Mouse (Mus musculus) midbrain, embryonic 11.5 days (tissue): Measurements from ENCODE around the gene Cs. TPM values are rescaled to one million over a fixed set of nuclear protein-coding genes. Genes with fewer than 3 reads are reported as not detected.

Experiments used
- ATAC-seq: fragments of 200-750 bp; cut with Nextera tagmentation; 2 replicates; pipeline ENCODE4 v1.8.0; 2017; ENCODE audit warnings: moderate TSS enrichment, moderate library complexity; ENCODE audit not compliant: low FRiP score
- DNase-seq: peaks from one replicate; pipeline ENCODE4 v3.0.0; 2015; ENCODE audit warnings: low spot score; ENCODE audit errors: missing footprints
- H3K27ac ChIP-seq: fragments of 300-500 bp; sonication (generic); 2 replicates; pipeline ENCODE4 v1.5.1; 2014; ENCODE audit warnings: low read depth, low read length
- H3K27me3 ChIP-seq: fragments of 300-500 bp; sonication (generic); 2 replicates; pipeline ENCODE4 v1.6.1; 2014; ENCODE audit warnings: mild to moderate bottlenecking, low read length, moderate library complexity, mixed read lengths; ENCODE audit not compliant: control insufficient read depth, insufficient read depth
- H3K36me3 ChIP-seq: fragments of 300-500 bp; sonication (generic); 2 replicates; pipeline ENCODE4 v1.6.1; 2014; ENCODE audit warnings: mild to moderate bottlenecking, low read length, moderate library complexity, mixed read lengths; ENCODE audit not compliant: control insufficient read depth, insufficient read depth
- H3K4me1 ChIP-seq: fragments of 300-500 bp; sonication (generic); 2 replicates; pipeline ENCODE4 v1.6.1; 2014; ENCODE audit warnings: low read length; ENCODE audit not compliant: control insufficient read depth, insufficient read depth
- H3K4me2 ChIP-seq: fragments of 300-500 bp; sonication (generic); 2 replicates; pipeline ENCODE4 v1.6.1; 2014; ENCODE audit warnings: mild to moderate bottlenecking, moderate library complexity
- H3K4me3 ChIP-seq: fragments of 300-500 bp; sonication (generic); 2 replicates; pipeline ENCODE4 v1.5.1; 2014; ENCODE audit warnings: low read depth, low read length
- H3K9ac ChIP-seq: fragments of 300-500 bp; sonication (generic); 2 replicates; pipeline ENCODE4 v1.6.1; 2014; ENCODE audit warnings: low read length
- H3K9me3 ChIP-seq: fragments of 300-500 bp; sonication (generic); 2 replicates; pipeline ENCODE4 v1.6.1; 2016; ENCODE audit warnings: low read length; ENCODE audit not compliant: control insufficient read depth
- WGBS: fragments of 180-500 bp; shearing (Covaris S2); extraction: QIAGEN DNeasy Blood & Tissue Kit; methylation state at CpG from one replicate; pipeline ENCODE4 v1.1.7; 2014; 5-methylcytosine and 5-hydroxymethylcytosine counted together
- microRNA-seq: library from miRNA; unstranded; fragments of <30 nt; microRNA quantifications from one replicate; pipeline ENCODE4, GENCODE M21; 2017
- polyA plus RNA-seq: library from polyadenylated mRNA; unstranded; fragments of >200 nt; fragmentation: Nextera tagmentation; extraction: Ambion mirVana; gene quantifications from 2 replicates; pipeline ENCODE4 v1.2.1, GENCODE M21; 2014

The Cs gene
- polyA plus RNA-seq, 1 experiment from 2014 or later = 248 TPM

DNA sequence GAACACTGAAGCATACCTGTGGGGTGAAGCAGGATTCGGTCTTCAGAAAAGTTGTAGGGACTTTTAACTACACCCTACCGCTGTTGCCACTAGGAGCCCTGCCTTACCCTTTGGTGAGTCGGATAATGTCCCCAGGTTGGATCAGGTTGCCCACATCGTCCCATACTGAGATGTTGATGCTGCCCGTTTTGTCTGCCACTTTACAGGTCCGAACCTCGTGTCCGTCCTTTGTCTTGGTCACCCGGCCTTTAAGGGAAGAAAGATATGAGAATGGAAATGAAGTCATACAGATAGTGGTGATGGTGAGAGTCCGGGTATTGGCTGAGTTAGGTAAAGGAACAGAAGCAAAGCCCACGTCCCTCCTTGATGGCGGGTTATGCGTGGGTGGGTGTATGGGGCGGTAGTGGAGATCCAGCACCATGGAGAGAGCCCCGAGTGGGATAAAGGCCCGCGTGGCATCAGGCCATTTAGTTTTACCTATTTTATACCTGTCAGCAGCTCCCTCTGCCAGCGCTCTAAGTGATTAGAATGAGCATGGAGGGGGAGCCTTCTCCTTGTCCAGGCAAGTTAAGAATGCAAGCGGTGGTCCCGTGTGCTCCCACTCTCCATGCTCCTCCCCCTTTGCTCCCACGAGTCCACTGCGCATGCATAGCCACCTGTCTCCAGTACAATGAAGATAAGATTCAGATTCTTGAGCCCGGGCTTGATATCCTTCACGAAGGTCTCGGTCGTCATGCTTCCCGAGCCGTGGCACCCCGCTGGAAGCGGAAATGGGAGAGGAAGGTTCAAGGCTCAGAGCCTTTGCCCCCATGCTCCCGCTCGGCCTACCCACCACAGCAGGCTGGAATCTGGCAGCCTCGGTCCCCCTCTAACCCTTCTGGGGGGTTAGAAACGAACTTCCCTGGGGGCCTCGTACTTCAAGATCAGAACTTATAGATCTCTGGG lies 71.3 kb downstream of the Cs start:
- Histone ChIP-seq H3K36me3 (peaks cover 2% of the 10 kb centered on the region; the same call in 1 of the 2 replicates), H3K27me3 (no peaks in the 10 kb centered on the region), H3K9me3 (no peaks in the 10 kb centered on the region), H3K9ac (peak overlapping the region; percentile 94), H3K4me2 (peak overlapping the region; percentile 90), H3K4me1 (peaks cover 24% of the 10 kb centered on the region), H3K4me3 (peak overlapping the region; percentile 90), H3K27ac (peak overlapping the region; percentile 67)
- DNase-seq = peak; percentile 71
- peak; percentile 13 for ATAC-seq
- WGBS = 21% methylated on average over 35 of the region's 35 CpGs

DNA sequence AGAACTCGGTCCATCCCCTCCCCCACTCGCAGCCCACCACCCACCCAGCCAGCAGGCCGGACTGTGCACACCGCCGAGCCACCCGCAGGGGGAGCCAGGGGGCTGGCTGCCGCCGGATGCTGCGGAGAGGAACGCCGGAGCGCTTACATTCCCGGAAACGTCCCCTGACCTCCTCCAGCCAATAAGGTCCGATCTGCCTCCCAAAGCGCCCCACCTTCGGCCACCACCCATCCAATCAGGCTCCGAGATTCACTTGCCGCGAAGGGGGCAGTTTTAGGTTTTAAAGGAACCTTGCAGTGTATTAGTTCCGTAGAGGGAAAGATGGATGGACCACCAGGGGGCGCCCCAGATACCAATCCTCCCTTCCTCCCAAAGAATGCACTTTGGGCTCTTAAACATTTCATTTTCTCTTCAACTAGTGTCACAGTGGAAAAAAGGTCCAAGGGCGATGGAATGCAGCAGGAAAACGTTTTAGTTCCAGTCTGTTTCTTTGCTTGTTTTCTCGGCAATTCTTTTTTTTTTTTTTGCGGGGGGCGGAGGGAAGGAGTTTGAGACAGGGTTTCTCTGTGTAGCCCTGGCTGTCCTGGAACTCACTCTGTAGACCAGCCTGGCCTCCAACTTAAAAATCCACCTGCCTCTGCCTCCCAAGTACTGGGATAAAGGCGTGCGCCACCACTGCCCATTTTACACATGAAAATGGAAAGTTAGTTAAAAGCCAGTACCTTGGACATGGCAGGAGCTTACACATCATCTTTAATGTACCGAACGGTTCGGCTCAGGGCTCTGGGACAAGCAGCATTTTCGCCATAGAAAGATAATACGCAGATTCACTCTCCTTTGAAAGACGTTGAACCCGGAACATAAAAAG lies 72.4 kb downstream of the Cs start:
- peaks cover 2% of the 10 kb centered on the region; the same call in 1 of the 2 replicates for H3K36me3 ChIP-seq

DNA sequence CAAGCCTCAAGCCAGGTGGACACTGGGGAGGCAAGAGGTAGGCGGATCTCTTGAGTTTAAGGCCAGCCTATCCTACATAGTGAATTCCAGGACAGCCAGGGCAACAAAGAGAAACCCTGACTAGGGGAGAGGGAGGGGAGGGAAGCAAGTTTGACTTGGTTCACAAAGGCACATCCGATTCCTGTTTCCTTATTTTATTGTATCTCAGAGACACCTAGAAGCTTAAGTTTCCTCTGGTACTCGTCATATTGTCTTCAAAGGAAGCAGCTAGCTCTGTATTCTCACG lies 73.0 kb downstream of the Cs start:
- DNase-seq = no peak
- Histone ChIP-seq H3K9me3 (no peaks in the 10 kb centered on the region), H3K4me2 (peak overlapping the region; percentile 90), H3K27me3 (no peaks in the 10 kb centered on the region), H3K9ac (peak overlapping the region; percentile 88), H3K4me1 (peaks cover 24% of the 10 kb centered on the region), H3K36me3 (peaks cover 3% of the 10 kb centered on the region; the same call in 1 of the 2 replicates), H3K27ac (peak overlapping the region; percentile 84; the same call in 1 of the 2 replicates), H3K4me3 (peak overlapping the region; percentile 90)
- ATAC-seq = no peak
- 30% methylated on average over 4 of the region's 4 CpGs for WGBS

More for the DNA sequence above, 72.4 kb downstream of the Cs start:
- Histone ChIP-seq H3K9ac (peak overlapping the region; percentile 94), H3K4me1 (peaks cover 24% of the 10 kb centered on the region), H3K9me3 (no peaks in the 10 kb centered on the region), H3K4me2 (peak overlapping the region; percentile 90), H3K4me3 (peak overlapping the region; percentile 90), H3K27ac (peak overlapping the region; percentile 67), H3K27me3 (no peaks in the 10 kb centered on the region)
- WGBS = 6% methylated on average over 36 of the region's 36 CpGs
- DNase-seq (peak; percentile 99), ATAC-seq (peak; percentile 90)

DNA sequence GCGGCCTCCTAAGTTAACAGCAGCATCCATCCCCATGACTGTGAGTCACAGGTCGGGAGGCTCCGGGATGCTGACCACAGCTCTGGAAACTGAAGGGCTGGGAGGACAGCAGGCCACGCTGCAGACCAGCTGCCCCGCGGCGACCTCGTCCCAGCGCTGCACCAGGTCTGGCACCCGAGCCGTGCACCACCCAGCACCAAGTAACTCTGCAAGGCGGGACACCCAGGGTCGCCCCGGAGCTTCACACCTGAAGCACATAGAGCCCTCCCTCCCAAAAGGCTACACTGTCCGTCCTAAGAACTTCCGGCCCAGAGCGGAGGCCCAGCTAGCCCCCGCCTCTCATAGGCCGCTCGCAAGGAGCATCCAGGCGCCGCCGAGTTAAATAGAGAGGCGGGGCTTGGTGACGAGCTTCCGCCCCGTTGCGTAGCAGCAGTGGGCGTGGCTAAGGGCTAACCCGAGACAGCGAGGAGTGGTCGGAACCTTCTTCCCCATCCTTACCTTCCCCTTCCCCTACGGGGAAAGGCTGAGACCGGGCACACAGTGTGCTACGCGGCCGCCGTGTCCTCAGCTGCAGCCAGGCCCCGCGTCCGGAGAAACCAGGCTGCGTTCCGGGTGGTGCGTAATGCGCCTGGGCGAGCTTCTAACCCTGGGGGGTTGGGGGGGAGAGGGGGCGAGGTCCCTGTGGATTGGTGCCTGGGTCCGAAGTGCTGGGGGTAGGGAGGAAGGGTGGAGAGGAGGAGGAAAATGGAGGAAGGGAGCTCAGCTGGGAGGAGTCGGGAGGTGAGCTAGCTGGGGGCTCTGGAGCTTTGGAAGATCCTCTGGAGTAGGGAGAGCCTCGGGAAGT lies 73.9 kb downstream of the Cs start, which contains the start of the genes Nabp2 and Rnf41:
Gene Nabp2, minus strand, starts transcription at position 282 of the 844 bp plus-strand sequence.
Gene Rnf41, plus strand, starts transcription at position 447 of the 844 bp plus-strand sequence.
- ATAC-seq = peak; percentile 88
- Histone ChIP-seq H3K27me3 (no peaks in the 10 kb centered on the region), H3K4me3 (peak within 1 kb of the TSS; percentile 90), H3K4me2 (peak within 1 kb of the TSS; percentile 90), H3K27ac (peak within 1 kb of the TSS; percentile 84), H3K9ac (peak within 1 kb of the TSS; percentile 88), H3K36me3 (peaks cover 2% of the 10 kb centered on the region; the same call in 1 of the 2 replicates), H3K4me1 (peaks cover 24% of the 10 kb centered on the region), H3K9me3 (no peaks in the 10 kb centered on the region)
- peak; percentile 100 for DNase-seq
- WGBS = under 1% methylated on average over 50 of the region's 50 CpGs

DNA sequence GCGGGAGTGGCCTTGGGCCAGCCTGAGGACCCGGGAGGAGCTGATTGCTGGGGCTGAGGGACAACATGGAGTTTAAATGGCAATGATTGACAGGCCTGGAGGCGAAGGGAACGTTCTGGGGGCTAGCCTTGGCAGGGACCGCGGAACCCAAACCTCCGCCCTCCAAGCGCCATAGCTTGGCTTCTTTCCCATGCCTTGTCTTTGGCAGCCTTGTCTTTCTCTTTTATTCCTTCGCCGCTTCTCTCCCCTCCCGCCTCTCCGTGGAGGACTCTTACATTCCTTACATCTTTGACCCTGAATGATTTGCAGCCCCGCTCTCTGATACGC lies 74.5 kb downstream of the Cs start:
- Histone ChIP-seq H3K36me3 (peaks cover 2% of the 10 kb centered on the region; the same call in 1 of the 2 replicates), H3K9ac (peak overlapping the region; percentile 88), H3K9me3 (no peaks in the 10 kb centered on the region), H3K4me3 (peak overlapping the region; percentile 90), H3K27me3 (no peaks in the 10 kb centered on the region), H3K4me2 (peak overlapping the region; percentile 90), H3K4me1 (peaks cover 24% of the 10 kb centered on the region), H3K27ac (peak overlapping the region; percentile 84; the same call in 1 of the 2 replicates)
- ATAC-seq = no peak
- WGBS = 2% methylated on average over 14 of the region's 14 CpGs
- DNase-seq = no peak

Small RNA genes lying within 50 kb of the gene (microRNA-seq; reads per million reads assigned to microRNA genes)
- gene Gm25361 = not detected
- gene Gm26308 = not detected
- 0.76 reads per million for gene Mir6914
- 0.95 reads per million for gene Mir6915

Other genes starting within 250 kb of the Cs start
- 20.2 and 21.0 TPM in 2 replicates for gene Baz2a, start 246.2 kb upstream of the Cs start, polyA plus RNA-seq
- gene Rbms2, start 157.4 kb upstream of the Cs start, polyA plus RNA-seq = 19.7 TPM in 2 replicates
- gene Gls2, start 143.3 kb upstream of the Cs start, polyA plus RNA-seq = 0.72 and 0.82 TPM in 2 replicates
- gene Spryd4, start 125.9 kb upstream of the Cs start, polyA plus RNA-seq = 25.7 and 27.5 TPM in 2 replicates
- 0.12 TPM in 1 of 2 replicates, not detected in the other for gene Mip, start 111.9 kb upstream of the Cs start, polyA plus RNA-seq
- gene Timeless, start 105.7 kb upstream of the Cs start, polyA plus RNA-seq = 48.1 and 52.5 TPM in 2 replicates
- 0.22 and 0.57 TPM in 2 replicates for gene Apon, start 83.6 kb upstream of the Cs start, polyA plus RNA-seq
- not detected in 2 replicates for gene Apof, start 69.1 kb upstream of the Cs start, polyA plus RNA-seq
- gene Stat2, start 67.2 kb upstream of the Cs start, polyA plus RNA-seq = 14.9 and 16.7 TPM in 2 replicates
- gene Il23a, start 39.0 kb upstream of the Cs start, polyA plus RNA-seq = not detected in 2 replicates
- 37.2 and 37.5 TPM in 2 replicates for gene Pan2, start 34.4 kb upstream of the Cs start, polyA plus RNA-seq
- gene Cnpy2, start 15.3 kb upstream of the Cs start, polyA plus RNA-seq = 222 and 239 TPM in 2 replicates
- 23.1 and 23.4 TPM in 2 replicates for gene Coq10a, start 31.3 kb downstream of the Cs start, polyA plus RNA-seq
- gene Ankrd52, start 39.4 kb downstream of the Cs start, polyA plus RNA-seq = 7.5 and 8.6 TPM in 2 replicates
- gene Slc39a5, start 63.5 kb downstream of the Cs start, polyA plus RNA-seq = not detected in 2 replicates
- gene Nabp2, start 73.8 kb downstream of the Cs start, polyA plus RNA-seq = 131 and 154 TPM in 2 replicates
- gene Rnf41, start 73.9 kb downstream of the Cs start, polyA plus RNA-seq = 43.1 and 43.8 TPM in 2 replicates
- gene Smarcc2, start 121.5 kb downstream of the Cs start, polyA plus RNA-seq = 124 and 138 TPM in 2 replicates
- gene Myl6, start 156.4 kb downstream of the Cs start, polyA plus RNA-seq = 683 and 746 TPM in 2 replicates
- gene Myl6b, start 161.0 kb downstream of the Cs start, polyA plus RNA-seq = 3.4 and 3.7 TPM in 2 replicates
- gene Esyt1, start 188.1 kb downstream of the Cs start, polyA plus RNA-seq = 15.6 and 18.1 TPM in 2 replicates
- 16.0 and 19.0 TPM in 2 replicates for gene Zc3h10, start 210.0 kb downstream of the Cs start, polyA plus RNA-seq
- gene Rpl41, start 211.6 kb downstream of the Cs start, polyA plus RNA-seq = 2,670 and 2,991 TPM in 2 replicates
- 241 and 249 TPM in 2 replicates for gene Pa2g4, start 228.3 kb downstream of the Cs start, polyA plus RNA-seq